Mouse (Mus musculus): Measurements from ENCODE around the gene Zfp866. TPM values are rescaled to one million over a fixed set of nuclear protein-coding genes. Genes with fewer than 3 reads are reported as not detected.
A peak's percentile ranks its signal among the peaks of the same experiment; 100 is the strongest.

The Zfp866 gene
- polyA plus RNA-seq, 1 experiment from 2014 or later, result 47.1 TPM

DNA sequence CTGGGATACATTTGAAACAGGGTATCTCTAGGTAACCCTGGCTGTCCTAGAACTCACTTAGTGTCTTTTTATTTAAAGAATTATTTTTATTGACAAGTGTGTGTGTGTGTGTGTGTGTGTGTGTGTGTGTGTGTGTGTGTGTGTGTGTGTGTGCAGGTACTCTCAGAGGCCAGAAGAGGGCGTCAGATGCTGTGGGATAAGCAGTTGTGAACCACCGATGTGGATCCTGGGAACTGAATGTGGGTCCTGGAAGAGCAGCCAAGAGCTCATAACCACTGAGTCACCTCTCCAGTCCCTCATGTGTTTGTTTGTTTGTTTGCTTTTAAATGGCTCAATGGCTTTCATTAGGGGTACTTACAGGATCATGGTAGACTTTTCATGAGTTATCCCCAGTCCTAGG lies 23.9 kb upstream of the Zfp866 start:
- H3K4me3 ChIP-seq (ENCODE audit: low read depth, low read length), result no peak overlapping the region
- H3K36me3 ChIP-seq (ENCODE audit: control insufficient read depth, insufficient read depth, low read length), result peaks cover 38% of the 10 kb centered on the region
- H3K9ac ChIP-seq (replicated peaks; ENCODE audit: low read depth, low read length), result no peak overlapping the region
- no peaks in the 10 kb centered on the region for H3K9me3 ChIP-seq (ENCODE audit: control insufficient read depth, low read length)
- WGBS, result 97% methylated on average over 2 of the region's 2 CpGs
- peaks cover 1% of the 10 kb centered on the region; the same call in 1 of the 2 replicates for H3K4me1 ChIP-seq (ENCODE audit: control insufficient read depth, insufficient read depth, low read length)
- no peak for ATAC-seq (ENCODE audit: low read depth)
- H3K27me3 ChIP-seq (ENCODE audit: control insufficient read depth, insufficient read depth, low read length), result no peaks in the 10 kb centered on the region
- no peak overlapping the region for H3K4me2 ChIP-seq (ENCODE audit: low read depth, low read length)
- H3K27ac ChIP-seq (ENCODE audit: low read depth, low read length), result no peak overlapping the region

DNA sequence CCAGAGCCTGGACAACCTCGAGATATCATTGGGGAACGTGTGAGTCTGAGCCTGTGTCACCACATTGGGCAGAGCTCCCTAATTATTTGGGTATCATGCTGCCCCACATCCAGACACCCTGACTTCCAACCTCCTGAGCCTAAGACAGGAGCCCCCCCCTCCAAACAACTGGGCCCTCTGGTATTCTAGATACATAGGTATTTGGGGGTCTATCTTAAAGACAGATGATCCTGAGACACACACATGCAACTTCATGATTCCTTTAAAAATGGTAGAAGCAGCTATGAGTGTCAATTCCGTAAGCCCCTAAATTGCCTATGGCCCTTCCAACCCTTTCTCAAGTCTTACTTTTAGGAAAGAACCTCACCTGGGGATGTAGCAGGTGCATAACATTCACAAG lies 18.8 kb upstream of the Zfp866 start:
- Histone ChIP-seq H3K4me1 (ENCODE audit: control insufficient read depth, insufficient read depth, low read length) (peaks cover 4% of the 10 kb centered on the region; the same call in 1 of the 2 replicates), H3K27ac (ENCODE audit: low read depth, low read length) (no peak overlapping the region; the same call in 1 of the 2 replicates), H3K27me3 (ENCODE audit: control insufficient read depth, insufficient read depth, low read length) (no peaks in the 10 kb centered on the region), H3K9ac (replicated peaks; ENCODE audit: low read depth, low read length) (no peak overlapping the region; the same call in 1 of the 2 replicates), H3K4me2 (ENCODE audit: low read depth, low read length) (peak overlapping the region; percentile 74), H3K36me3 (ENCODE audit: control insufficient read depth, insufficient read depth, low read length) (peaks cover 37% of the 10 kb centered on the region), H3K4me3 (ENCODE audit: low read depth, low read length) (no peak overlapping the region; the same call in 1 of the 2 replicates), H3K9me3 (ENCODE audit: control insufficient read depth, low read length) (no peaks in the 10 kb centered on the region)
- WGBS, result 61% methylated on average over 3 of the region's 3 CpGs
- ATAC-seq (ENCODE audit: low read depth), result no peak

DNA sequence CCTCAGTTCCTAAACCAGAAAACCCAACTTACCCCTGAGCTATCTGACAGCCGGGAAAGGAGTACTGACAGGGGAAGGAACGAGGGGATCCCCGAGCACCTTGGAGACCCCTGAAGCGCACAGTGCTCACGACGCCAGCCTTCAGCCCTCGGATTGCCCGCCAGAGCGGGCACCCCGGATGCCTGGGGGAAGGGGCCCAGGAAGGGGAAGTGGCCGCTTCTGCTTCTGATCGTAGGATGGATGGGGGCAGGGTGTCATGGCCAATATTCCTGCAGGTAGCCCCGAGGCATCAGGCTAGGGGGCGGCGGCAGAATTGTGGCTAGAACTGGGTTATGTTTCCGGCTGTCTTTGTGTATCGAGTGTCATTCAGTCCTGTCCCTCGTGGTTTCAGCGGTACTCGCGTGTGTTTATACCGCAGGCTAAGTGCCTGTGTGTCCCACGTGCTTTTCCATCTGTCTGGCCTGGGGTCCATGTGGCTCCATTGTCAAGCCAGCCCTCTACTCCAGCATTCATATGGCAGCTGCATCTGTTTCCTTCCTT lies 18.0 kb upstream of the Zfp866 start:
- Histone ChIP-seq H3K4me3 (ENCODE audit: low read depth, low read length) (peak overlapping the region; percentile 61), H3K4me2 (ENCODE audit: low read depth, low read length) (peak overlapping the region; percentile 74), H3K36me3 (ENCODE audit: control insufficient read depth, insufficient read depth, low read length) (peaks cover 37% of the 10 kb centered on the region)

DNA sequence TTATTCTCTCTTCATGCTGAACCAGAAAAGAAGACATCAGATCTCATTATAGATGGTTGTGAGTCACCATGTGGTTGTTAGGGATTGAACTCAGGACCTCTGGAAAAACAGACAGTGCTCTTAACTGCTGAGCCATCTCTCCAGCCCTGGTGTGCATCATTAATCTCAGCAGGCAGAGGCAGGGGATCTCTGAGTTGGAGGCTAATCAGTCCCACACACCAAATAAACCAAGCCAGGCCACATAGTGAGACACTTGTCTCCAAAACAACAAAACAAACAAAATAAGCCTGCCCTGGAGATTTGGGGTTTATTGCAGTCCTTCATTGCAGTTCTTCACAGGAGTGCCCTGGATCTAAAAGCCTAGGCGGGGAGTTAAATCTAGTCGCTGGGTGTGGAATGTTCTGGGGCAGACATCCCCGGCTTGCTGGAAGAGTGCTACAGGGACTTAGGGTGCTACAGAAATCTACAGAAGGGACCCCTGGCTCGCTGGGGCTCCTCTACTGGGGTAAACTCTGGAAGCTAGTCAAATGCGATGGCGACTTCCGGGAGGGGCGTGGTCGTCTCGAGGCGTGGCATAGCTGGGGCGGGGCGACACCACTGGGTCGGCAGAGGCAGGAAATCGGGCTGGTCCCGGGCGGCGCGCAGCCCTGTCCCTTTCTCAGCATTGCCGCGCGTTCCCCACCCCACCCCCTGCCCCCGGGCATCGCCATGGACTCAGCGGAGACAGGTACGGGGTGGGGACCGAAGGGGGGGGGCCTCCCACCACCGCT lies 17.3 kb upstream of the Zfp866 start, which contains the start of gene Gmip:
Gmip (plus strand) TSS at position 586 of the 770 bp plus-strand sequence.
- H3K27me3 ChIP-seq (ENCODE audit: control insufficient read depth, insufficient read depth, low read length), result no peaks in the 10 kb centered on the region
- no peaks in the 10 kb centered on the region for H3K9me3 ChIP-seq (ENCODE audit: control insufficient read depth, low read length)
- H3K27ac ChIP-seq (ENCODE audit: low read depth, low read length), result peak within 1 kb of the TSS; percentile 74
- WGBS, result 4% methylated on average over 27 of the region's 28 CpGs
- ATAC-seq (ENCODE audit: low read depth), result peak; percentile 77
- peak within 1 kb of the TSS; percentile 74 for H3K4me2 ChIP-seq (ENCODE audit: low read depth, low read length)
- H3K9ac ChIP-seq (replicated peaks; ENCODE audit: low read depth, low read length), result peak within 1 kb of the TSS; percentile 70
- peaks cover 38% of the 10 kb centered on the region for H3K36me3 ChIP-seq (ENCODE audit: control insufficient read depth, insufficient read depth, low read length)
- H3K4me1 ChIP-seq (ENCODE audit: control insufficient read depth, insufficient read depth, low read length), result peaks cover 4% of the 10 kb centered on the region; the same call in 1 of the 2 replicates
- peak within 1 kb of the TSS; percentile 61 for H3K4me3 ChIP-seq (ENCODE audit: low read depth, low read length)

More for the DNA sequence above, 18.0 kb upstream of the Zfp866 start:
- WGBS, result under 1% methylated on average over 23 of the region's 23 CpGs
- peaks cover 4% of the 10 kb centered on the region; the same call in 1 of the 2 replicates for H3K4me1 ChIP-seq (ENCODE audit: control insufficient read depth, insufficient read depth, low read length)
- peak; percentile 76 for ATAC-seq (ENCODE audit: low read depth)
- H3K27ac ChIP-seq (ENCODE audit: low read depth, low read length), result peak overlapping the region; percentile 74
- no peaks in the 10 kb centered on the region for H3K27me3 ChIP-seq (ENCODE audit: control insufficient read depth, insufficient read depth, low read length)
- H3K9ac ChIP-seq (replicated peaks; ENCODE audit: low read depth, low read length), result peak overlapping the region; percentile 70
- H3K9me3 ChIP-seq (ENCODE audit: control insufficient read depth, low read length), result no peaks in the 10 kb centered on the region

DNA sequence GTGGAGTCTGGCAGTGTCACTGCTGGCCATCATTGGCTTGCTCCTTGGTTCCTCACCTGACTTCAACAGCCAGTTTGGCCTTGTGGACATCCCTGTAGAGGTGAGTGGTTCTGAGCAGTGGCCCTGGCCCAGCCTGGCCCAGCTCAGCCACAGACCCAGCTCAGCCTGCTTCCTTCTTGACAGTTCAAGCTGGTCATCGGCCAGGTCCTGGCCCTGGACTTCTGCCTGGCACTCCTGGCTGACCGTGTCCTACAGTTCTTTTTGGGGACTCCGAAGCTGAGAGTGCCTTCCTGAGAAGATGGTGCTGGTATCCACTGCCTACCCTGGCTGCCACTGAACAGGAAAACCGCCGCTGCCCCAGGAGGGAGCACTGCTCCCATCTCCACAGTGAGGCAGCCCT lies 16.3 kb upstream of the Zfp866 start:
- H3K4me2 ChIP-seq (ENCODE audit: low read depth, low read length), result no peak overlapping the region
- peaks cover 4% of the 10 kb centered on the region; the same call in 1 of the 2 replicates for H3K4me1 ChIP-seq (ENCODE audit: control insufficient read depth, insufficient read depth, low read length)
- no peak overlapping the region for H3K4me3 ChIP-seq (ENCODE audit: low read depth, low read length)
- no peak overlapping the region for H3K27ac ChIP-seq (ENCODE audit: low read depth, low read length)
- H3K9me3 ChIP-seq (ENCODE audit: control insufficient read depth, low read length), result no peaks in the 10 kb centered on the region
- peaks cover 43% of the 10 kb centered on the region for H3K36me3 ChIP-seq (ENCODE audit: control insufficient read depth, insufficient read depth, low read length)
- H3K9ac ChIP-seq (replicated peaks; ENCODE audit: low read depth, low read length), result no peak overlapping the region
- WGBS, result 88% methylated on average over 5 of the region's 5 CpGs
- H3K27me3 ChIP-seq (ENCODE audit: control insufficient read depth, insufficient read depth, low read length), result no peaks in the 10 kb centered on the region
- no peak for ATAC-seq (ENCODE audit: low read depth)

DNA sequence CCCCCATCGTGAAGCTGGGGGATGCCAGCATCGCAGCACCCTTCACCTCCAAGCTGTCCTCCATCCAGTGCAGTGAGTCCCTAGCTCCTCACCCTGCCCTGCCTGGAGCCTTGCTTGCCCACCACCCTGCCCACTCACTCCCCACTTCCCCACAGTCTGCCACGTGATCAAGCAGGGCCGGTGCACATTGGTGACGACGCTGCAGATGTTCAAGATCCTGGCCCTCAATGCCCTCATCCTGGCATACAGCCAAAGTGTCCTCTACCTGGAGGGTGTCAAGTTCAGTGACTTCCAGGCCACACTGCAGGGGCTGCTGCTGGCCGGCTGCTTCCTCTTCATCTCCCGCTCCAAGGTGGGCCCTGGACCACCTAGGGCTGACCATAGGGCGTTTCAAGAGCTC lies 14.5 kb upstream of the Zfp866 start:
- H3K36me3 ChIP-seq (ENCODE audit: control insufficient read depth, insufficient read depth, low read length), result peaks cover 59% of the 10 kb centered on the region
- no peaks in the 10 kb centered on the region for H3K9me3 ChIP-seq (ENCODE audit: control insufficient read depth, low read length)
- WGBS, result 96% methylated on average over 9 of the region's 9 CpGs
- H3K27me3 ChIP-seq (ENCODE audit: control insufficient read depth, insufficient read depth, low read length), result no peaks in the 10 kb centered on the region
- H3K27ac ChIP-seq (ENCODE audit: low read depth, low read length), result no peak overlapping the region
- no peak for ATAC-seq (ENCODE audit: low read depth)
- no peak overlapping the region for H3K4me3 ChIP-seq (ENCODE audit: low read depth, low read length)
- no peak overlapping the region for H3K9ac ChIP-seq (replicated peaks; ENCODE audit: low read depth, low read length)
- H3K4me1 ChIP-seq (ENCODE audit: control insufficient read depth, insufficient read depth, low read length), result peaks cover 4% of the 10 kb centered on the region; the same call in 1 of the 2 replicates
- H3K4me2 ChIP-seq (ENCODE audit: low read depth, low read length), result no peak overlapping the region

DNA sequence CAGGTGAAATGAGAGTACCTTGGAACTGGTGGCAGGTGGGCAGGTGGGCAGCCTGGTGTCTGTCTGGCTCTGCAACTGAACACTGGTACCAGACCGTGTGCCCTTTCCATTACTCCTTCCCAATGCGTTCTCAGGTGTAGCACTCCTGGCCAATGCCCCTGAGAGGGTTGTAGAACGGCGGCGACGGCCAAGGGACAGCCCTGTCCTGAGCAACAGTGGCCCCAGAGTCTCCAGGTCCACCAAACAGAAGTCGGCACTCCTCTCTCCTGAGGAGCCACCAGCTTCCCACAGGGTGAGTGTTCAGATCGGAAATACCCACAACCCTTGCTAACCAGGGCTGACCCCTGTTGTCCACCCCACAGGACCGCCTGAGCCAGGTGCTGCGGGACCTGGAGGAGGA lies 14.1 kb upstream of the Zfp866 start:
- H3K27ac ChIP-seq (ENCODE audit: low read depth, low read length), result no peak overlapping the region
- peaks cover 63% of the 10 kb centered on the region for H3K36me3 ChIP-seq (ENCODE audit: control insufficient read depth, insufficient read depth, low read length)
- H3K4me1 ChIP-seq (ENCODE audit: control insufficient read depth, insufficient read depth, low read length), result peaks cover 4% of the 10 kb centered on the region; the same call in 1 of the 2 replicates
- H3K9me3 ChIP-seq (ENCODE audit: control insufficient read depth, low read length), result no peaks in the 10 kb centered on the region
- no peak overlapping the region for H3K9ac ChIP-seq (replicated peaks; ENCODE audit: low read depth, low read length)
- no peak overlapping the region for H3K4me3 ChIP-seq (ENCODE audit: low read depth, low read length)
- no peaks in the 10 kb centered on the region for H3K27me3 ChIP-seq (ENCODE audit: control insufficient read depth, insufficient read depth, low read length)
- WGBS, result 97% methylated on average over 10 of the region's 10 CpGs
- H3K4me2 ChIP-seq (ENCODE audit: low read depth, low read length), result no peak overlapping the region
- no peak for ATAC-seq (ENCODE audit: low read depth)

DNA sequence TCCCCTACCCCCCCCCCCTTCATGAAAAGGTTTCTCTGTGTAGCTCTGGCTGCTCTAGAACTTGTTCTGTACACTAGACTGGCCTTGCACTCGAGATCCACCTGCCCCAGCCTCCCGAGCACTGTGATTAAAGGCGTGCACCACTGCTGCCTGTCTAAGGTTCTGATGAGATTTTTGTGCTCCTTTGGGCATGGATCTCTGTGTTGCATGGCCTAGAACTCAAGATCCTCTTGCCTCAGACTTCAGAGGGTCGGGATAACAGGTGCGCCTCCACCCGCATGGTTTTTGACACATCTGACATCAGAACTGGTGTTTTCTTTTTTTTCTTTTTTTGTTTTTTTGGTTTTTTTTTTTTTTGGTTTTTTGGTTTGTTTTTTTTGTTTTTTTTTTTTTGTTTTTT lies 13.6 kb upstream of the Zfp866 start:
- Histone ChIP-seq H3K27me3 (ENCODE audit: control insufficient read depth, insufficient read depth, low read length) (no peaks in the 10 kb centered on the region), H3K27ac (ENCODE audit: low read depth, low read length) (no peak overlapping the region), H3K9ac (replicated peaks; ENCODE audit: low read depth, low read length) (no peak overlapping the region), H3K4me2 (ENCODE audit: low read depth, low read length) (no peak overlapping the region), H3K4me1 (ENCODE audit: control insufficient read depth, insufficient read depth, low read length) (no peaks in the 10 kb centered on the region; the same call in 1 of the 2 replicates), H3K4me3 (ENCODE audit: low read depth, low read length) (no peak overlapping the region), H3K36me3 (ENCODE audit: control insufficient read depth, insufficient read depth, low read length) (peaks cover 69% of the 10 kb centered on the region), H3K9me3 (ENCODE audit: control insufficient read depth, low read length) (no peaks in the 10 kb centered on the region)
- ATAC-seq (ENCODE audit: low read depth), result no peak
- WGBS, result 96% methylated on average over 6 of the region's 6 CpGs

DNA sequence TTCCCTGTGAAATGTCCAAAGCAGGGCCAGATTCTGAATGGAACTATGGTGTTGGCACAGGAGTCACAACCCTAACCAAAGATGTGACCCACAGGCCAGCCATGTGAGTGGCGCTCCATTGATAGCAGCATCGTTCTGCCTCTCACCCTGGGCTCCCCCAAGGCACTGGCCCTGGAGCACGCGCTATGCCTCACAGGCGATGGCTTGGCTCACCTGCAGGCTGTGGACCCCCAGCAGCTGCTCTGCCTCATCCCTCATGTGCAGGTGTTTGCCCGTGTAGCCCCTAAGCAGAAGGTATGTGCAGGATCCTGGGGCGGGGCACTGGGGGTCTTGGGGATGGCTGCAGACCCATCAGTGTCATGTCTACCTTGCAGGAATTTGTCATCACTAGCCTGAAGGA lies 12.4 kb upstream of the Zfp866 start:
- Histone ChIP-seq H3K27me3 (ENCODE audit: control insufficient read depth, insufficient read depth, low read length) (no peaks in the 10 kb centered on the region), H3K9ac (replicated peaks; ENCODE audit: low read depth, low read length) (no peak overlapping the region), H3K4me3 (ENCODE audit: low read depth, low read length) (no peak overlapping the region), H3K9me3 (ENCODE audit: control insufficient read depth, low read length) (no peaks in the 10 kb centered on the region), H3K4me2 (ENCODE audit: low read depth, low read length) (no peak overlapping the region), H3K4me1 (ENCODE audit: control insufficient read depth, insufficient read depth, low read length) (no peaks in the 10 kb centered on the region), H3K36me3 (ENCODE audit: control insufficient read depth, insufficient read depth, low read length) (peaks cover 80% of the 10 kb centered on the region), H3K27ac (ENCODE audit: low read depth, low read length) (no peak overlapping the region)
- 96% methylated on average over 7 of the region's 7 CpGs for WGBS
- ATAC-seq (ENCODE audit: low read depth), result no peak

Data from neural tube, embryonic 14.5 days (tissue).